Mouse (Mus musculus): ENCODE data around the gene Cdh23. TPM values are rescaled to one million over a fixed set of nuclear protein-coding genes. Genes with fewer than 3 reads are reported as not detected.

The Cdh23 gene
- total RNA-seq, 4 experiments from 2014 or later: 1.4 to 3.1 (median 2.1) TPM

- DNase-seq: no peak
These were observed 334.5 kb downstream of the Cdh23 start for GRCm38 (mm10) chr10:60361615-60362309.

GRCm38 (mm10) chr10:60358776-60359175 lies 337.5 kb downstream of the Cdh23 start:
- DNase-seq: no peak

DNA sequence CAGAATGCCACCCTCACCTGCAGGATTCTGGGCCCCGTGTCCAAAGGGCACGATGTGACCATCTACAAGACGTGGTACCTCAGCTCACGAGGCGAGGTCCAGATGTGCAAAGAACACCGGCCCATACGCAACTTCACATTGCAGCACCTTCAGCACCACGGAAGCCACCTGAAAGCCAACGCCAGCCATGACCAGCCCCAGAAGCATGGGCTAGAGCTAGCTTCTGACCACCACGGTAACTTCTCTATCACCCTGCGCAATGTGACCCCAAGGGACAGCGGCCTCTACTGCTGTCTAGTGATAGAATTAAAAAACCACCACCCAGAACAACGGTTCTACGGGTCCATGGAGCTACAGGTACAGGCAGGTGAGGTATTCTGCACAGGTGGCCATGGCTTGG lies 338.4 kb downstream of the Cdh23 start:
- no peak for DNase-seq

GRCm38 (mm10) chr10:60357441-60357840 lies 338.8 kb downstream of the Cdh23 start:
- DNase-seq: no peak

- DNase-seq: no peak
These were observed 341.2 kb downstream of the Cdh23 start for GRCm38 (mm10) chr10:60354881-60355677.

GRCm38 (mm10) chr10:60354003-60354325 lies 342.3 kb downstream of the Cdh23 start:
- no peak for DNase-seq

- no peak for DNase-seq
These were observed 342.9 kb downstream of the Cdh23 start for GRCm38 (mm10) chr10:60353241-60354002.

DNA sequence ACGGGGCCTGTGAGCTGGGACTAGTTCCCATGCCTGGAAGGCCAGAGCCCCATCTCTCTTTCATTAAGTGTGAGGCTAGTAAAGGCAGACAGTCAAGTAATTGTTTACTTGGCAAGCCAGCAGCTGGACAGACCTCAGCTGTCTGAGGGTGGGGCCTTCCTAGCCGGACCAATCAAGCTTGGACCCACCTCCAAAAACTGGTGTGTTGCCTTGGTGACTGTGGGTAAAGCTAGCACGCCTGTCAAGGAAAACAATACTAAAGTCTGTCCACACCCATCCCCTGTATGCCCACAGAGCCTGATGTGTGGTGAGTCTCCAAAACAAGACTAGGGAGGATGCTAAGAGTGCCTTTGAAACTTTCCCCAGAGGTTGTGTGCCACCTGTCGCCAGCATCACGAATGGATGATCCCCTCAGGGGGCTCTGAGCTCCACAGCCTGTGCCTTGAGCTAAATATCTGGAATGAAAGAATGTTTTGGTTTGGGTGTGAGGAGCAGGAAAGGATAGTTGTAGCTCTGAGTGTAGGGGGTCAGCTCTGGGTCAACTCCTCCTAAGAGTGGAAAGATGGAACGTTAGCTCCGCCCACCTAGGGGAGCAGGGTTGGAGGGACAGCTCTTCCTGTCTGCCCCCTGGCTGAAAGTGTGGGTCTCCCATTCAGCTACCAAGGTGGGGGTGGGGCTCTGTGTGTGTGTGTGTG lies 344.4 kb downstream of the Cdh23 start:
- DNase-seq: no peak

DNA sequence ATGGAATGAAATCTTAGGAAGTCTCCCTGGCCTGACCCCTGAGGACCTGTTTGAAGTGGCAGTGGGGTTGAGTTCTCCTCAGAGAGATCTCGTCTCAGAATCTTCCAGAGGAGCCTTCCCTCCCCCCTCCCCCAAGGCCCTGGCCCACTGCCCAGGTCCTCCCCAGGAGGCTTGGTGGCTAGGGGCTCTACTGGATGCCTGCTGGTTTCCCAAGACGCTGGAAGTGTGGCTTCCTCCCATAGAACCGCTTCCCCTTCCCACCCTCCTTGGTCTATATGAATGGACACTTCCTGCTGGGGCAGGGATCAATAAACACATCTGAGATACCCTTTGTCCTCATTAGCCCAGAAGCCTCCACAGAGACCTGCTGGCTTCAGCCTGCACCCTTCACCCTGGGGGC lies 345.0 kb downstream of the Cdh23 start:
- no peak for DNase-seq

DNA sequence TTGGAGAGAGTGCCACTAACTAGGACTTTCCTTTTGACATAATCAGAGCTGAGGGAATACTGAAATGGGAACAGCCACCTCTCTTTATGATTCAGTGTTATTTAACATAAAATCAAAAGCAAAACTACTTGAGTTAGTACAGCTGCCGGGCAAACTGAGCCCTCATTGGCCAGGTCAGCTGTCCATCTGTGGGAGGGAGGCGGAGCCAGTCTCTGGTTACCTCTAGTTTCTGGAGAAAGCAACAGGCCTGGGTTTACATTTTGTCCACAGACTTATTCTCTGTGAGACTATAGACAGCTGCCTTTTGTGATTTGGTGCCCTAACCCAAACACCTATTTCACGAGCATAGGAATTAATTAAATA lies 345.5 kb downstream of the Cdh23 start:
- peak; percentile 89 for DNase-seq

- DNase-seq: no peak
These were observed 346.0 kb downstream of the Cdh23 start for GRCm38 (mm10) chr10:60350077-60350804.

GRCm38 (mm10) chr10:60349644-60350043 lies 346.6 kb downstream of the Cdh23 start:
- no peak for DNase-seq

- DNase-seq: peak; percentile 51
These were observed 347.2 kb downstream of the Cdh23 start for GRCm38 (mm10) chr10:60349056-60349455.

- no peak for DNase-seq
These were observed 348.3 kb downstream of the Cdh23 start for GRCm38 (mm10) chr10:60347768-60348610.

DNA sequence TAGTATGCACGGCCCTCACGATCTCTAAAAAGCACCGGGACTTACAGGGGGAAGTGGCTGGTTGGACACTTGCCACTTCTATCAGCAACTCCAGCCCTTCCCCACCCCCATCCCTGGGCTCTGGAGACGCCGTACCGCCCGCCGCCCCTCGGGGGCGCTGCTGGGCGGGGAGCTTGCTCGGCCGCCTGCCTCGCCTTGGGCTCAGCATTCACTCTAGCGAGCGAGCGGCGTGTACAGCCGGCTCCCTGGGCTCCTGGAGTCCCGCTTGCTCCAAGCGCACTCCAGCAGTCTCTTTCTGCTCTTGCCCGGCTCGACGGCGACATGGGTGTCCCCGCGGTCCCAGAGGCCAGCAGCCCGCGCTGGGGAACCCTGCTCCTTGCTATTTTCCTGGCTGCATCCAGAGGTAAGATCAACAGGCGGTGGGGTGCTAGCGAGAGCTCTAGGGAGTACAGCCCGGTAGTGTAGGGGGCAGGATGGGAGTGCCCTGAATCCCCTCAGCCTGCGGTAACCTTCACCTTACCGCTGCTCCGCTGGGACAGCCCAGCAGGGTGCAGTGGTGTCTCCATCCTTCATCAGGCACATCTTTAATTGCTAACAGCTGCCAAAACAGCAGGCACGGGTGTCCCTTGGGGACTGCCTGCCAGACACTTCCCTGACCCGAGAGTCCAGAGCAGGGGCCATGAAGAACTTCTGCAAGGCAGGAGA lies 349.4 kb downstream of the Cdh23 start, which contains the start of gene Vsir:
Gene Vsir (plus strand): TSS at position 151 of the 705 bp plus-strand sequence.
- peak; percentile 69 for DNase-seq

GRCm38 (mm10) chr10:60346056-60346455 lies 350.2 kb downstream of the Cdh23 start:
- no peak for DNase-seq

DNA sequence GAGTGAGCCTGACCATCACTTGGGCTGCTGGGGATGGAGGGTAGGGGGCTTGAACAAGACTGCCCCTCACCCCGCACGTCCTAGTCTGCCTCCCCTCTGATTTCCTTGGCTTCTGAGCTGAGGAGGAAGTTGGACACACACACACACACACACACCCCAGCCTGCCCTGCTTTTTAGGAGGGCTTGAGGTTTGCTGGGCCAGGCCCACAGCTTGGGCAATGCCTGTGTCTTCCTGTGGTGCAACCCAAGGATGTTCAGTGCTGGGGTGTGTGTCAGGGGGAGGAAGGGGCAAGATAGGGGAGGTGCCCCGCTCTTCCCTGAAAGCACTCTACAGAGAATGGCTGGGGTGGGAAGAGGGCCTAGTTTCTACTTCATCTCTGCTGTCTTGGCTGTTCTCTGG lies 352.2 kb downstream of the Cdh23 start:
- DNase-seq: no peak

DNA sequence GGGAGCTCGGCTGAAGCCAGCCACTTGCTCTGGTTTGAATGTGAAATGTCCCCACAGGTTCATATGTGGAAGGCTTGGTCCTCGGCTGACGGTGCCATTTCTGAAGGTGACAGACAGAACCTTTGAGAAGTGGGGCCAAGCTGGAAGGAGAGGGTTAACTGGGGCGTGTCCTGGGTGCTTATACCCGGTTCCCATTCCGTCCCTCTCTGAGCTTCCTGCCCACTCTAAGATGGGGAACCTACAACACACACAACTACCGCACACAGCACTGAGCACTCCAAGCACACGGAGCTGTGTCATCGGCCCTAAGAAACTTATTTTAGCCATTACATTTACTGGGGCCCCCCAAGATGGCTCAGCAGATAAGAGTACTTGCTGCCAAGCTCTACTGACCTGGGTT lies 354.8 kb downstream of the Cdh23 start:
- no peak for DNase-seq

GRCm38 (mm10) chr10:60335021-60335420 lies 361.3 kb downstream of the Cdh23 start:
- DNase-seq: no peak

GRCm38 (mm10) chr10:60334583-60334982 lies 361.7 kb downstream of the Cdh23 start:
- no peak for DNase-seq

Measured in adrenal gland, adult 8-10 months (tissue).